Mouse (Mus musculus) cerebellum, adult 9-10 months (tissue): ENCODE results near the gene E2f2.

Experiments used
- DNase-seq: peaks from one replicate; pipeline ENCODE4 v3.0.0; 2022

The E2f2 gene

GRCm38 (mm10) chr4:136145362-136145885, 26.8 kb upstream of the E2f2 start:
- DNase-seq = no peak

- no peak for DNase-seq
Measured at GRCm38 (mm10) chr4:136145991-136146711, 26.0 kb upstream of the E2f2 start.

DNA sequence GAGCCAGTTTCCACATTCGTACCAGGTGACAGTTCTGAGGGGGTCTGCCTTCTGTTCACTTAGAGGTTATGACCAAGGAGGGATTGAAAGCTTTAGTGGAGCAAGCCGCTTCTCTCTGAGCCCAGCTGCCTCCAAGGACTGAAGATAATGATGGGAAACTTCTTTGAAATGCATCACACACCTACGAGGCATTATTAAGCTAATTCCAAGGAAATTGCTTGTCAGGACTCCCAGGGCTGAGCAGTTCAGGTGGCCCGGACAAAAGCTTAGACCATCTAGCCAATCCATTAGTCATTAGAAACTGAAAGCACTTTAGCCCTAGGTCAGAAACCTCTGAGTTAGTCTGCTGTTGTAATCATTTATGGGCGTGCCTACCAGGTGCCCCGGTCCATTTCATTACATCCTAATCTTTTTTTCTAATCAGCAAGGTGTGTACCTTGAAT, 25.5 kb upstream of the E2f2 start:
- DNase-seq = no peak

DNA sequence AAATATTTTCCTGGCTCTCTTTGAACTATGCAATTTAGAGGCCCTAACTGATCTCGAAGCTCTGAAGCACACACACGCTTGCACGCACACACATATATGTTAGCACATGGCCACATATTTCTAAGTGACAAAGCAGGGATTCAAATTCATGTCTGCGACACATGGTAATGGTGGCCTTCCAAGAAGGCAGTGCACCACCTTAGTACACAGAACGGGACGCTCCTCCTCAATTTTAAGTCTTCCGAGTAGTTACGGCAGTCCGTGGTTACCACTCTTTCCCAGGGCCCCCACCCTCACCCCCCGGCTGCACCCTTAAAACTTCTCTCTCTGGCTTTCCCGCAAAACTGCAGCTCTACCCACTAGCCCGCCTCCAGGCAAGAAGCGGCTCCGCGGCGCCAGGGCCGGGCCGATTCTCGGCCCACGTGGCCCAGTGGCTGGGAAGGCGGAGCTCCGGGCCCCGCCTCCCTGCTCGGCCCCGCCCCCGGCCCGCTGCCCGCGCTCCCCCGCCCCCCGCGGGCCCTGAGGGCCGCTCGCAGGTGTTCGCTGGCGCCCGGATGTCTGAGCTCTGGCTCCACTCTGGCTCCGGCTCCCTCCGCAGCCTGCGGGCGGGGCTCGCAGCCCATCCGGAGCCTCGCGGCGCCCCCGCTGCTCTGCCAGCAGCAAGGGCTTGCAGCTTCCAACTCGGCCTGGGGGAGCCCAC, 24.6 kb upstream of the E2f2 start:
- DNase-seq = no peak

DNA sequence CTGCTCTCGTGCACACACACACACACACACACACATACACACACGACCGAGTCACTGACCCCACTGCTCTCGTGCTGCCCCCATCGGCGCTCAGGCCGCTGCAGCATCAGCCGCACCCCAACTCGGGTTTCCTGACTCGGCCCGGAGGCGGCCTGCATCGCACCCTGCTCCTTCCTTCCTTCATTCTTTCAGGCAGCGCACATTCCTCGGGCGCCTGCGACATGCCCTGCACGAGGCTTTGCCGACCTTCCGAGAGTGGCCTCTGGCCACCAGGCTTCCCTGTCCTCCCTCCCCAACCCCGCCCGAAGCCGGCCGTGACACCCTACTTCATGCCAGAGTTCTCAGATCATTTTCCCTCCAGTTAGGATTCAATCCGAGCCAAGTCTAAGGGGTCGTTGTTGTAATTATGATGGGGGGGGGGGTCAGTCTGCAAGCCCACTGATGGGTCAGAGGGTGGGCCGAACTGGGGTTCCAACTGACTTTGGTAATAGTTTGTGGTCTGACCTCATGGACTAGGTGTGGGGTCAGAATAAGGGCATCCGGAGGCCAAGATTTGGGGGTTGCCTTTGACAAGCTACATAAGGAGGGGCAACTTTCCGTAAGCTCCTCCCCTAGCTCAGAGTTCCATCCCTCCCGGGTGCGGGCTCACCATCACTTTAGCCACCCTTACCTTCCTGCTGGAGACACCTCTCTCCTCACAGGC, 23.7 kb upstream of the E2f2 start:
- no peak for DNase-seq

DNA sequence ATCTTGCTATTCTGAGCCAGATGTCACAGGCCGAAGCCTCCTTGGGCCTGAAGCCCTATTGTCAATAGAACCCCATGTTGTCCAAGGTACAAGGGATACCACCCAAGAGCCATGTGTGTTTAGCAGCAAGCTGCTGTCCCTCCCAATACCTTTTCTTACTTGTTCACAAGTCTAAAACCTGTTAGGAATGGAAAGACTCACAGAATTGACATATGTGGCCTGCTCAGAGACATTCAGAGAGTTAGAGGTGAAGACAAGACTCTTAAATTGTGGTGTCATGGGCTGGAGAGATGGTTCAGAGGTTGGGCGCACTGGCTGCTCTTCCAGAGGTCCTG, 23.2 kb upstream of the E2f2 start:
- no peak for DNase-seq

DNA sequence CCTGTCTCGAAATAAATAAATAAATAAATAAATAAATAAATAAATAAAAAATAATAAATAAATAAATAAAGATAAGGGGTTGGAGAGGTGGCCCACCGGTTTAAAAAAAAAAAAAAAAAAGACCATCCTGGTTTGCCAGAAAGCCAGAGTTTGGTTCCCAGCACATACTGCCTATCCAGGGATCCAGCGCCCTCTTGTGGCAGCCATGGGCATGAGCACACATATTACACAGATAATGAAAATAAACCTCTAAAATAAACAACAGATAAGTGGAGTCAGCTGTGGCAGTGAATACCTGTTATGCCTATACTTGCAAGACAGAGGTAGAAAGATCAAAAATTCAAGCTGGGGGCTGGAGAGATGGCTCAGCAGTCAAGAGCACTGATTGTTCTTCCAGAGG, 22.5 kb upstream of the E2f2 start:
- no peak for DNase-seq

- no peak for DNase-seq
Measured at GRCm38 (mm10) chr4:136150596-136150995, 21.6 kb upstream of the E2f2 start.

DNA sequence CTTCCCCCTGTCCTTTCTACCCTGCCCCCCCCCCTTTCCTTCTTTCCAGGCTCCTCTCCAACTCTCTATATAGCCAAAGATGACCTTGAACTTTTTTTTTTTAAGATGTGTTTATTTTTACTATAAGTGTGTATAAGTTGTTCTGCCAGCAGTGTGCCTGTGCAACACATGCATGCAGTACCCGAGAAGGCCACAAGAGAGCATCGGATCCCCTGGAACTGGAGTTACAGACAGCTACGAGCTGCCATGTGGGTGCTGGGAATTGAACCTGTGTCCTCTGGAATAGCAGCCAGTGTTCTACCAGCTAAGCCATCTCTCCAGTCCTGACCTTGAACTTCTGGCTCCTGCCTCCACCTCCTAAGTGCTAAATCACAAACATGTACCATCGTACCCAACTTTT, 19.4 kb upstream of the E2f2 start:
- no peak for DNase-seq

DNA sequence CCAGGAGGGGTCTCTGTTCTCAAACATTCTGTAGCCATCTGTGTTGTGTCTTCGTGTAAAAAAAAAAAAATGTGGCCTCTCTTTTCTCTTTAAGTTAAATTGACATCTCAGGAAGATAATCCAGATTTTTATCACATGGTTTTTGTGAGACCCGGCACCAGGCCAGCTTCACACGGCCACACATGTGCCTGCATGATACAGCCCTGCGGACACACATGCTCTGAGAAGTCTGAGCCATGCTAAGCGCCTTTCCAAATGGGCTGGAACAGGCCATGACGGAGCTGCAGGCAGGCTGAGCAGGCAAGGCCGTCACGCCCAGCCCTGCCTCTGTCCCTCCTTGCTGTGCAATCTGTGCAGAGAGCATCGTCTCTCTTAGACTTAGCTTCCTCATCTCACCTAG, 17.7 kb upstream of the E2f2 start:
- DNase-seq = no peak

GRCm38 (mm10) chr4:136158498-136158897, 13.7 kb upstream of the E2f2 start:
- no peak for DNase-seq

DNA sequence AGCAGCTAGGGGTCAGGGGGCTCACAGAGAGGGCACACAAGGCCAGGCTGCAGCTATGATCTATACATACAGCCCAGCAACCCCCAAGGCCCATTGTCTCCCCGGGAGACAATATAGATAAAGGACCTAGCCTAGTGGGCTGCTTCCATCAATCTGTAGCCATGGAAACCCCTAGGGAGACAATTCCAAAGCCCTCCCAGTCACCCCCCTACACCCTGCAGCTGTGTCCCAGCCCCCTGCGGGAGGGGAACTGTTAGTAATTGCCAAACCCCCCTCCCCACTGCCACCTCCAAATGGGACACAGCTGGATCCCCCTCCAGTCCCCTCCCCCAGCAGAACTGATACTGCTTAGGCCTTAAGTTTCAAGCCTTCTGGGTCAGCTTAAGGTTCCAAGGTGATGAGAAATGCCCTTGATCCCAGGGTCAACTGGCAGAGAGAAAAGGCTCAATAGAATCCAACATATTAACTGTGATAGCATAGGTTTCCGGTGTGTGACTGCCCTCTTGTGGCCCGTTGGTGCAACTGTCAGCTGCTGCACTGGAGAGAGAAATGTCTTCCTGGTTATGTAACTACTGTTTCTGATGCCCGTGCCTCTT, 12.3 kb upstream of the E2f2 start:
- DNase-seq = peak; percentile 86

GRCm38 (mm10) chr4:136163448-136163847, 8.7 kb upstream of the E2f2 start:
- peak; percentile 76 for DNase-seq

DNA sequence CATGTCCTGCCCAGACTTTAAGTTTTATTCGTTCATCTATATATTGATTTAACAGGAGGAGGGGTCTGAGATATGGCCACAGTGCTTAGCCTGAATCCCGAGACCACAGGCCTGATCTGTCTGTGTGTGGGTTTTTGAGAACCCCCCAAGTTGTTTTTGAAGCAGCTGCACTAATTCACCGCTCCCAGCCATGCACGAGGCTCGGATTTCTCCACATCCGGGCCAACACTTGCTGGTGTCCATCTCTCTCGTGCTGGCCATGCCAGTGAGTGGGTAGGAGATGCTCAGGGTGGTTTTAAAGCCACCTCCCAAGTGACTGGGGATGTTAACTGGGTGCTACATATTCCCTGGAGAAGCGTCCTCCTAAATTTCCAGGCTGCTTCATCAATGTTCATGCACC, 7.2 kb upstream of the E2f2 start:
- DNase-seq = no peak

GRCm38 (mm10) chr4:136167701-136168100, 4.5 kb upstream of the E2f2 start:
- DNase-seq = no peak

- no peak for DNase-seq
Measured at GRCm38 (mm10) chr4:136170401-136170800, 1.8 kb upstream of the E2f2 start.

- DNase-seq = no peak
Measured at GRCm38 (mm10) chr4:136171455-136171854, 739 bp upstream of the E2f2 start.

DNA sequence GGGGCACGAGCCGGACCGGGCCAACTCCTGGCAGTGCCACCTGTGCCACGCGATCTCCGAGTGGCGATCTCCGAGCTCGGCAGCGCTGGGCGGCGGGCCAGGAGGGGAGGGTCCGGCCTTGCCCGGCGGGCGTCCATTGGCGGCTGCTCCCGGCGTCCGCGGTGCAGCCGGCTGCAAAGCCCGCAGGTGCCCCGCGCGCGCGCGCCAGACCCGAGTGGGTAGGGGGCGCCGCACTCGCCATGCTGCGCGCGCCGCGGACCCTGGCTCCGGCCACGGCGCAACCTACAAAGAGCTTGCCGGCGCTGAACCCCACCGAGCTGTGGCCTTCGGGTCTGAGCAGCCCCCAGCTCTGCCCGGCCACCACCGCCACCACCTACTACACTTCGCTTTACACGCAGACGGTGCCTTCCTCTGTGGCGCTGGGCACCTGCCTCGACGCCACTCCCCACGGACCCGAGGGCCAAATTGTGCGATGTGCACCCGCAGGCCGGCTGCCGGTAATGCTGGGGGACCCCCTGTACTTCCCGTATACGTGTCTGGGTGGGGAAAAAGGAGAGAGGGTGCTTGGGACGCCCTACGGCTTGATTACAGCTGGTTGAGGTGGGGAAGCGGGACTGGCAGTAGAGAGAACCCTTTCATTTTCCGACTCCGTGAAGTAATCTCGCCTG, 482 bp downstream of the E2f2 start:
- DNase-seq = no peak

DNA sequence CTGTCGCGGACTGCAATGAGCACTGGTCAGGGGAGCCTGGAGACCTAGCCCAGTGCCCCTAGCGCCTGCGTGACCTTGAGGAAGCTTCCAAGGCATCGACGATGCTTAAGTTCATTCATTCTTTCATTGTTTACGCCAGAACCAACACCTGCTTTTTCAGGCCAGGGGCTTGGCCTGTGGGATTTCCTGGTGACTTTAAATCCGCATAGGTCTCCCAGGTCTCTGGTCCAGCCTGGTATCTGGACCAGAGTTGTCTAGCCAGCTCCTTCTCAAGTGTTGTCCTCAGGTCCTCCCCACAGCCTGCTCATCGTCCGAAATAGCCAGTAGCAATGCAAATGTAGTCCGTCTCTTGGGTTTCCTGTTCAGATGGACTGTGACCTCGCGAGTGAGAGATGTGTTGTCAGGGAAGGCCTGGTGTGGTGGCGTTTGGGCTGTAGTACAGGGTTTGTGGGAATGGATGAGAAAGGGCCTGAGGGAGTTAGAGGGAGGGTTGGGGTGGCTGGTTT, 1.1 kb downstream of the E2f2 start:
- no peak for DNase-seq

GRCm38 (mm10) chr4:136174216-136175193, 2.3 kb downstream of the E2f2 start:
- no peak for DNase-seq

GRCm38 (mm10) chr4:136176022-136176552, 3.9 kb downstream of the E2f2 start:
- no peak for DNase-seq
